ENCODE assay signal across 11 mouse cellular contexts in the genomic region with DNA sequence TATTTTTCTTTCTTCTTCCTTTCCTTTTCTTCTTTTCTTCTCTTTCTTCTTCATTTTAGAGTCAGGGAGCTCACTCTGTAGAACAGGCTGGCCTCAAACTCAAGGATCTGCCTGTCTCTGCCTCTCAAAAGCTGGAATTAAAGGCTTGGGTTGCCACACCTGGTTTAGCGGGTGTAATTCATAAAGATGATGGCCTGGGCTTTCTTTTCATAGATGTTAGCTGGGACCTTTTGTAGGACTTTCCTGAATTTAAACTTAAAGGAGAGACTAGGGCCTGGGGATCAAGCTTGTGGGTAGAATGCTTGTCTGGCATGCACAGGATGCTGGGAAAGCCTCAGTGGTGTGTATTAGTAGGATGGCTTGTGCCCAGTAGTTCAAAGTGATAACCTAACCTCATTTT. TPM values are rescaled to one million over a fixed set of nuclear protein-coding genes. Genes with fewer than 3 reads are reported as not detected.
DNase-seq lines count a peak whose midpoint lies in the region; ATAC-seq and TF ChIP-seq lines count a peak whose summit lies in the region.
"Had no signal": no experiment of that assay in that cellular context is flagged by ENCODE, and none has a peak within 500 bp of the region (broad histone marks: within the 10 kb centered on the region; RNA-seq: fewer than 3 reads in every experiment).

A gene (minus strand): TSS at position 101 of the 400 bp plus-strand sequence.

- no peaks in the 10 kb centered on the region for H3K9me3 ChIP-seq in hindbrain, embryonic 12.5 days (replicated peaks)
- H3K9me3 ChIP-seq in hindbrain, embryonic 16.5 days (ENCODE audit: control insufficient read depth, low read length), result no peaks in the 10 kb centered on the region
- no peaks in the 10 kb centered on the region for H3K9me3 ChIP-seq in ES-Bruce4 (replicated peaks; ENCODE audit: control insufficient read depth, insufficient read depth, low read length, poor library complexity, severe bottlenecking)
- H3K9me3 ChIP-seq in forebrain, embryonic 12.5 days, result no peaks in the 10 kb centered on the region
- no peaks in the 10 kb centered on the region for H3K9me3 ChIP-seq in limb, embryonic 14.5 days (ENCODE audit: control insufficient read depth, low read length)
- H3K9me3 ChIP-seq: G1E had no signal

- no peak for DNase-seq in limb, embryonic 14.5 days (ENCODE audit: low spot score)
- no peak for DNase-seq in thymus, postnatal 36 days
- DNase-seq in urinary bladder, postnatal 4 days (ENCODE audit: low spot score in 2 of 2), result no peak
- DNase-seq in frontal cortex, adult 2 months (ENCODE audit: extremely low spot score in 1 of 2, low spot score in 1 of 2), result no peak
- DNase-seq: embryo, embryonic 11 days; left cerebral cortex, postnatal 4 days had no signal

- H3K4me1 ChIP-seq in hindbrain, embryonic 12.5 days, result peaks cover 26% of the 10 kb centered on the region
- peaks cover 14% of the 10 kb centered on the region for H3K4me1 ChIP-seq in hindbrain, embryonic 16.5 days (ENCODE audit: control insufficient read depth, insufficient read depth, low read depth, low read length)
- no peaks in the 10 kb centered on the region for H3K4me1 ChIP-seq in ES-Bruce4 (ENCODE audit: control insufficient read depth, insufficient read depth, low read length)
- H3K4me1 ChIP-seq in forebrain, embryonic 12.5 days, result peaks cover 28% of the 10 kb centered on the region
- H3K4me1 ChIP-seq in limb, embryonic 14.5 days (ENCODE audit: control insufficient read depth, insufficient read depth, low read length), result peaks cover 12% of the 10 kb centered on the region; the same call in 1 of the 2 replicates

- no peak for TF ChIP-seq CTCF in ES-Bruce4 (IDR thresholded peaks at IDR 0.05; ENCODE audit: low read depth, low read length)

- peak within 1 kb of the TSS; percentile 60 for H3K4me2 ChIP-seq in hindbrain, embryonic 12.5 days (replicated peaks)
- H3K4me2 ChIP-seq in hindbrain, embryonic 16.5 days (ENCODE audit: low read length), result no peak within 1 kb of the TSS; the same call in 1 of the 2 replicates
- peak within 1 kb of the TSS; percentile 72; the same call in 1 of the 2 replicates for H3K4me2 ChIP-seq in forebrain, embryonic 12.5 days
- peak within 1 kb of the TSS; percentile 89 for H3K4me2 ChIP-seq in limb, embryonic 14.5 days (replicated peaks; ENCODE audit: low read depth, low read length, severe bottlenecking)

- WGBS in hindbrain, embryonic 12.5 days, result 83% methylated on average over 1 of the region's 1 CpGs
- 92% methylated on average over 1 of the region's 1 CpGs for WGBS in hindbrain, embryonic 16.5 days
- WGBS in forebrain, embryonic 12.5 days, result 86% methylated on average over 1 of the region's 1 CpGs
- 86% methylated on average over 1 of the region's 1 CpGs for WGBS in limb, embryonic 14.5 days

- TF ChIP-seq POLR2A in ES-Bruce4 (IDR thresholded peaks at IDR 0.05; ENCODE audit: insufficient read depth, low read length), result no peak
- TF ChIP-seq POLR2A in limb, embryonic 14.5 days (IDR thresholded peaks at IDR 0.05; ENCODE audit: borderline replicate concordance, extremely low read depth, insufficient read depth, insufficient read length), result no peak

- H3K4me3 ChIP-seq in hindbrain, embryonic 12.5 days, result no peak within 1 kb of the TSS
- H3K4me3 ChIP-seq in hindbrain, embryonic 16.5 days (ENCODE audit: low read length), result no peak within 1 kb of the TSS
- H3K4me3 ChIP-seq in ES-Bruce4 (ENCODE audit: low read depth, low read length), result no peak within 1 kb of the TSS
- H3K4me3 ChIP-seq in forebrain, embryonic 12.5 days (replicated peaks), result no peak within 1 kb of the TSS
- H3K4me3 ChIP-seq in limb, embryonic 14.5 days (replicated peaks; ENCODE audit: low read length), result peak within 1 kb of the TSS; percentile 49

- H3K27ac ChIP-seq in hindbrain, embryonic 12.5 days, result no peak within 1 kb of the TSS
- no peak within 1 kb of the TSS for H3K27ac ChIP-seq in hindbrain, embryonic 16.5 days (ENCODE audit: low read depth, low read length)
- no peak within 1 kb of the TSS for H3K27ac ChIP-seq in ES-Bruce4 (ENCODE audit: insufficient read depth, low read length)
- no peak within 1 kb of the TSS for H3K27ac ChIP-seq in forebrain, embryonic 12.5 days
- H3K27ac ChIP-seq in limb, embryonic 14.5 days (replicated peaks; ENCODE audit: low read depth, low read length), result no peak within 1 kb of the TSS

- H3K27me3 ChIP-seq in hindbrain, embryonic 12.5 days, result peaks cover 31% of the 10 kb centered on the region
- peaks cover 15% of the 10 kb centered on the region for H3K27me3 ChIP-seq in hindbrain, embryonic 16.5 days (replicated peaks; ENCODE audit: control insufficient read depth, insufficient read depth, low read length)
- H3K27me3 ChIP-seq in ES-Bruce4 (ENCODE audit: control insufficient read depth, insufficient read depth, low read length, poor library complexity, severe bottlenecking), result no peaks in the 10 kb centered on the region
- H3K27me3 ChIP-seq in forebrain, embryonic 12.5 days, result peaks cover 30% of the 10 kb centered on the region
- no peaks in the 10 kb centered on the region for H3K27me3 ChIP-seq in limb, embryonic 14.5 days (ENCODE audit: control insufficient read depth, insufficient read depth, low read length)

- no peak for ATAC-seq in hindbrain, embryonic 12.5 days (ENCODE audit: low FRiP score)
- no peak for ATAC-seq in hindbrain, embryonic 16.5 days
- no peak for ATAC-seq in forebrain, embryonic 12.5 days (ENCODE audit: low FRiP score)
- ATAC-seq in limb, embryonic 14.5 days (ENCODE audit: low FRiP score, low read depth), result no peak

- no peak for TF ChIP-seq EP300 in ES-Bruce4 (IDR thresholded peaks at IDR 0.05; ENCODE audit: insufficient read depth, low read depth, low read length)

- H3K9ac ChIP-seq in hindbrain, embryonic 12.5 days, result no peak within 1 kb of the TSS; the same call in 1 of the 2 replicates
- H3K9ac ChIP-seq in hindbrain, embryonic 16.5 days (ENCODE audit: low read depth, low read length), result no peak within 1 kb of the TSS
- H3K9ac ChIP-seq in ES-Bruce4 (ENCODE audit: low read depth, poor library complexity, severe bottlenecking), result peak within 1 kb of the TSS; percentile 58
- no peak within 1 kb of the TSS for H3K9ac ChIP-seq in forebrain, embryonic 12.5 days
- peak within 1 kb of the TSS; percentile 53; the same call in 1 of the 2 replicates for H3K9ac ChIP-seq in limb, embryonic 14.5 days (ENCODE audit: low read depth, low read length, severe bottlenecking)

- H3K36me3 ChIP-seq in hindbrain, embryonic 12.5 days, result peaks cover 4% of the 10 kb centered on the region
- H3K36me3 ChIP-seq in hindbrain, embryonic 16.5 days (ENCODE audit: control insufficient read depth, insufficient read depth, low read length), result peaks cover 6% of the 10 kb centered on the region; the same call in 1 of the 2 replicates
- peaks cover 5% of the 10 kb centered on the region for H3K36me3 ChIP-seq in ES-Bruce4 (ENCODE audit: control insufficient read depth, insufficient read depth, low read length, poor library complexity, severe bottlenecking)
- peaks cover 10% of the 10 kb centered on the region for H3K36me3 ChIP-seq in forebrain, embryonic 12.5 days (replicated peaks)
- peaks cover 6% of the 10 kb centered on the region for H3K36me3 ChIP-seq in limb, embryonic 14.5 days (ENCODE audit: control insufficient read depth, insufficient read depth, low read length)

RNA-seq across cellular contexts. Expression of the gene that starts here (rescaled TPM):
- polyA plus RNA-seq in hindbrain, embryonic 12.5 days (2016; fragmentation: Nextera tagmentation; extraction: Ambion mirVana), result 3.3 and 5.7 TPM in 2 replicates
- polyA plus RNA-seq in hindbrain, embryonic 16.5 days (2015; fragmentation: Nextera tagmentation; extraction: Ambion mirVana), result 2.4 and 3.0 TPM in 2 replicates
- 16.2 and 18.1 TPM in 2 replicates for polyA plus RNA-seq in ES-Bruce4 (2011; ENCODE audit: insufficient read depth, insufficient read length, low read depth, missing spikeins)
- 6.9 and 12.4 TPM in 2 replicates for polyA plus RNA-seq in forebrain, embryonic 12.5 days (2016; fragmentation: Nextera tagmentation; extraction: Ambion mirVana)
- polyA plus RNA-seq in limb, embryonic 14.5 days (2012; rRNA removed), result 3.0 and 4.8 TPM in 2 replicates
- polyA plus RNA-seq in limb, embryonic 14.5 days (2014; fragmentation: Nextera tagmentation; extraction: Ambion mirVana), result 6.3 and 8.2 TPM in 2 replicates
- 0.60 and 1.3 TPM in 2 replicates for polyA plus RNA-seq in frontal cortex, adult 2 months (2012; rRNA removed)

Comparison
In these comparisons a context has a peak if more than half of its experiments do, and no peak if none do; other contexts are left out.
1. H3K9ac ChIP-seq: peak in ES-Bruce4 (single experiment) and limb, embryonic 14.5 days (single experiment); none in hindbrain, embryonic 12.5 days (single experiment), hindbrain, embryonic 16.5 days (single experiment) and forebrain, embryonic 12.5 days (single experiment).